Comparison of ENCODE assay signal across 10 mouse cellular contexts in genomic region chr19:48207731-48208370, GRCm38 (mm10). TPM values are rescaled to one million over a fixed set of nuclear protein-coding genes. Genes with fewer than 3 reads are reported as not detected.
A peak's percentile ranks its signal among the peaks of the same experiment; 100 is the strongest.
DNase-seq lines count a peak whose midpoint lies in the region; ATAC-seq lines count a peak whose summit lies in the region.
"Had no signal": no experiment of that assay in that cellular context is flagged by ENCODE, and none has a peak within 500 bp of the region (broad histone marks: within the 10 kb centered on the region; RNA-seq: fewer than 3 reads in every experiment).

No protein-coding gene starts in this region.

- no peaks in the 10 kb centered on the region; the same call in 1 of the 2 replicates for H3K9me3 ChIP-seq in embryonic facial prominence, embryonic 15.5 days (replicated peaks)
- H3K9me3 ChIP-seq: heart, embryonic 15.5 days had no signal

- no peak for ATAC-seq in embryonic facial prominence, embryonic 15.5 days (ENCODE audit: insufficient number of reproducible peaks, low FRiP score, low TSS enrichment, low read depth)

- H3K27ac ChIP-seq in embryonic facial prominence, embryonic 15.5 days (replicated peaks): no peak overlapping the region
- H3K27ac ChIP-seq: heart, embryonic 15.5 days had no signal

- peaks cover 34% of the 10 kb centered on the region for H3K4me1 ChIP-seq in embryonic facial prominence, embryonic 15.5 days

- 0 out of 2 replicates have a peak overlapping the region, but pooled peaks have one; percentile 48 for H3K4me3 ChIP-seq in embryonic facial prominence, embryonic 15.5 days (replicated peaks)

- DNase-seq in layer of hippocampus, adult 11-12 months (ENCODE audit: low spot score): peak; percentile 45
- DNase-seq in layer of hippocampus, adult 9-10 months (ENCODE audit: low spot score): no peak
- peak; percentile 22 to 32 for DNase-seq in layer of hippocampus, postnatal 25 days (ENCODE audit: extremely low spot score in 1 of 2, low spot score in 1 of 2)
- DNase-seq in right cerebral cortex, adult 2 months (ENCODE audit: low spot score in 2 of 2): peak; percentile 63 to 65
- no peak for DNase-seq in thymus, postnatal 4 days
- DNase-seq in ovary, postnatal 36 days (ENCODE audit: low spot score): no peak
- DNase-seq in ovary, postnatal 14 days (ENCODE audit: low spot score): no peak

- H3K36me3 ChIP-seq in embryonic facial prominence, embryonic 15.5 days: no peaks in the 10 kb centered on the region
- H3K36me3 ChIP-seq: heart, embryonic 15.5 days had no signal

- peaks cover 54% of the 10 kb centered on the region for H3K27me3 ChIP-seq in embryonic facial prominence, embryonic 15.5 days

- H3K4me2 ChIP-seq in embryonic facial prominence, embryonic 15.5 days (replicated peaks): 0 out of 2 replicates have a peak overlapping the region, but pooled peaks have one; percentile 96

- 7% methylated on average over 10 of the region's 10 CpGs for WGBS in embryonic facial prominence, embryonic 15.5 days

- H3K9ac ChIP-seq in embryonic facial prominence, embryonic 15.5 days: no peak overlapping the region
- H3K9ac ChIP-seq: heart, embryonic 15.5 days had no signal

RNA-seq across cellular contexts. Expression of gene Sorcs3, which starts 2.0 kb away (rescaled TPM):
- polyA plus RNA-seq in embryonic facial prominence, embryonic 15.5 days (2015; fragmentation: Nextera tagmentation; extraction: Ambion mirVana): 0.83 and 1.1 TPM in 2 replicates
- total RNA-seq in layer of hippocampus, postnatal 25 days (2021): 10 to 100 TPM; 32.5 to 35.2 TPM
- total RNA-seq: ES-E14 had no signal

Comparison
In these comparisons a context has a peak if more than half of its experiments do, and no peak if none do; other contexts are left out.
1. DNase-seq: peak in layer of hippocampus, adult 11-12 months (single experiment), layer of hippocampus, postnatal 25 days (2 of 2) and right cerebral cortex, adult 2 months (2 of 2); none in layer of hippocampus, adult 9-10 months (single experiment), thymus, postnatal 4 days (single experiment), ovary, postnatal 36 days (single experiment) and ovary, postnatal 14 days (single experiment).